Mouse (Mus musculus): ENCODE data around the gene Stard3. TPM values are rescaled to one million over a fixed set of nuclear protein-coding genes. Genes with fewer than 3 reads are reported as not detected.

Stard3 gene
- polyA plus RNA-seq, 1 experiment from 2014 or later: 31.0 TPM

- Histone ChIP-seq H3K27me3 (replicated peaks; ENCODE audit: control insufficient read depth, insufficient read depth, low read length) (peaks cover 21% of the 10 kb centered on the region; the same call in 1 of the 2 replicates), H3K36me3 (ENCODE audit: control insufficient read depth, insufficient read depth, low read length) (no peaks in the 10 kb centered on the region), H3K4me3 (ENCODE audit: low read depth, low read length) (peak overlapping the region; percentile 65), H3K27ac (replicated peaks; ENCODE audit: low read depth, low read length) (peak overlapping the region; percentile 84), H3K9me3 (ENCODE audit: control insufficient read depth, low read length) (no peaks in the 10 kb centered on the region), H3K9ac (ENCODE audit: low read depth, low read length) (peak overlapping the region; percentile 76), H3K4me1 (ENCODE audit: control insufficient read depth, insufficient read depth, low read length) (peaks cover 8% of the 10 kb centered on the region; the same call in 1 of the 2 replicates), H3K4me2 (ENCODE audit: low read depth, low read length) (peak overlapping the region; percentile 79)
- ATAC-seq (ENCODE audit: low read depth) (0 out of 2 replicates have a peak, but pooled peaks have one; percentile 5), DNase-seq (ENCODE audit: low spot score) (no peak)
- 7% methylated on average over 13 of the region's 13 CpGs for whole genome bisulfite sequencing
Measured at GRCm38 (mm10) chr11:98357396-98358160, 590 bp upstream of the Stard3 start.

GRCm38 (mm10) chr11:98360866-98361521 lies 2.8 kb downstream of the Stard3 start:
- DNase-seq (ENCODE audit: low spot score) (no peak), ATAC-seq (ENCODE audit: low read depth) (no peak)
- Histone ChIP-seq H3K27me3 (replicated peaks; ENCODE audit: control insufficient read depth, insufficient read depth, low read length) (no peaks in the 10 kb centered on the region), H3K36me3 (ENCODE audit: control insufficient read depth, insufficient read depth, low read length) (no peaks in the 10 kb centered on the region), H3K9ac (ENCODE audit: low read depth, low read length) (0 out of 2 replicates have a peak overlapping the region, but pooled peaks have one; percentile 21), H3K4me1 (ENCODE audit: control insufficient read depth, insufficient read depth, low read length) (peaks cover 8% of the 10 kb centered on the region; the same call in 1 of the 2 replicates), H3K4me2 (ENCODE audit: low read depth, low read length) (no peak overlapping the region; the same call in 1 of the 2 replicates), H3K9me3 (ENCODE audit: control insufficient read depth, low read length) (no peaks in the 10 kb centered on the region), H3K4me3 (ENCODE audit: low read depth, low read length) (no peak overlapping the region), H3K27ac (replicated peaks; ENCODE audit: low read depth, low read length) (no peak overlapping the region)
- WGBS: 43% methylated on average over 9 of the region's 9 CpGs

DNA sequence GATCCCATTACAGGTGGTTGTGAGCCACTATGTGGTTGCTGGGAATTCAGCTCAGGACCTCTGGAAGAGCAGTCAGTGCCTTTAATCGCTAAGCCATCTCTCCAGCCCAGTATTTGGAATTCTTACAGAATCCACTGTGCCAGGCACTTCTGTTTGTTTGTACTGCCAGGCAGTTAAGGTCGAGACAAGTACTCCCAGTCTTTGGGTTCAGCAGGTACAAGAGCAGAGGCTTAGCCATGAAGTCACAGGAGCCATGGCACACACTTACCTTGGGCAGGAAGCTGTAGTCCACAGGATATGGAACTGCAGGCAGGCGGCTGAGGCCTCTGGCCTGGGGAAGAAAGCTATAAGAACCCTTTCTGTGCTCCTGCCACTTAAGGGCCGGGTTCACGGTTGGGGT lies 5.6 kb downstream of the Stard3 start:
- H3K27me3 ChIP-seq (replicated peaks; ENCODE audit: control insufficient read depth, insufficient read depth, low read length): no peaks in the 10 kb centered on the region
- peaks cover 5% of the 10 kb centered on the region; the same call in 1 of the 2 replicates for H3K4me1 ChIP-seq (ENCODE audit: control insufficient read depth, insufficient read depth, low read length)
- H3K9ac ChIP-seq (ENCODE audit: low read depth, low read length): no peak overlapping the region
- DNase-seq (ENCODE audit: low spot score): no peak
- no peaks in the 10 kb centered on the region for H3K9me3 ChIP-seq (ENCODE audit: control insufficient read depth, low read length)
- no peak overlapping the region for H3K27ac ChIP-seq (replicated peaks; ENCODE audit: low read depth, low read length)
- H3K4me3 ChIP-seq (ENCODE audit: low read depth, low read length): no peak overlapping the region
- H3K36me3 ChIP-seq (ENCODE audit: control insufficient read depth, insufficient read depth, low read length): no peaks in the 10 kb centered on the region
- H3K4me2 ChIP-seq (ENCODE audit: low read depth, low read length): no peak overlapping the region
- no peak for ATAC-seq (ENCODE audit: low read depth)
- WGBS: 83% methylated on average over 5 of the region's 5 CpGs

- DNase-seq (ENCODE audit: low spot score): no peak
- Histone ChIP-seq H3K4me3 (ENCODE audit: low read depth, low read length) (no peak overlapping the region), H3K9ac (ENCODE audit: low read depth, low read length) (no peak overlapping the region), H3K4me2 (ENCODE audit: low read depth, low read length) (no peak overlapping the region), H3K9me3 (ENCODE audit: control insufficient read depth, low read length) (no peaks in the 10 kb centered on the region), H3K27ac (replicated peaks; ENCODE audit: low read depth, low read length) (no peak overlapping the region), H3K36me3 (ENCODE audit: control insufficient read depth, insufficient read depth, low read length) (no peaks in the 10 kb centered on the region), H3K4me1 (ENCODE audit: control insufficient read depth, insufficient read depth, low read length) (no peaks in the 10 kb centered on the region; the same call in 1 of the 2 replicates), H3K27me3 (replicated peaks; ENCODE audit: control insufficient read depth, insufficient read depth, low read length) (no peaks in the 10 kb centered on the region)
- no peak for ATAC-seq (ENCODE audit: low read depth)
- WGBS: 96% methylated on average over 5 of the region's 5 CpGs
Measured at GRCm38 (mm10) chr11:98364410-98364809, 6.2 kb downstream of the Stard3 start.

DNA sequence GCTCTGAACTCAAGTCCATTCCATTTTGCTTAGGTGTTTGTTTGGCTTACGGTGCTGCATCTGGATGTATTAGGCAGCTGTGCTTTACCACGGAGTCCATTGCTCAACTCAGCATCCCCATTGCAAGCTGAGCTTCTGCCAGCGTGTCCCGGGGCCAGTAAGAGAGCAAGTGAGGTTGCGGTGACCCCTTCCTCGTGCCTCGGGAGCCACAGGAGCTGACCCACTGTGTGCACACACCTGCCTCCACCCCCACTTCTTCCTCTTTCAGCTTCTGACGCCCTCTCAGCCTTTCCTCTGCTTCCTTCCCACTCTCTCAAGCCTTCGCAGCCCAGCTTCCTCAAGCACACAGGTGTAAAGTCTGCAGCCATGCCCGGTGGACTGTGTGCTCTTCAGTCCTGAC lies 8.1 kb downstream of the Stard3 start:
- H3K4me2 ChIP-seq (ENCODE audit: low read depth, low read length): no peak overlapping the region
- 76% methylated on average over 10 of the region's 10 CpGs for WGBS
- no peak overlapping the region for H3K4me3 ChIP-seq (ENCODE audit: low read depth, low read length)
- H3K27me3 ChIP-seq (replicated peaks; ENCODE audit: control insufficient read depth, insufficient read depth, low read length): no peaks in the 10 kb centered on the region
- DNase-seq (ENCODE audit: low spot score): no peak
- H3K9ac ChIP-seq (ENCODE audit: low read depth, low read length): no peak overlapping the region
- no peak overlapping the region for H3K27ac ChIP-seq (replicated peaks; ENCODE audit: low read depth, low read length)
- ATAC-seq (ENCODE audit: low read depth): no peak
- H3K36me3 ChIP-seq (ENCODE audit: control insufficient read depth, insufficient read depth, low read length): no peaks in the 10 kb centered on the region
- no peaks in the 10 kb centered on the region for H3K9me3 ChIP-seq (ENCODE audit: control insufficient read depth, low read length)
- no peaks in the 10 kb centered on the region; the same call in 1 of the 2 replicates for H3K4me1 ChIP-seq (ENCODE audit: control insufficient read depth, insufficient read depth, low read length)

GRCm38 (mm10) chr11:98367171-98367862 lies 9.1 kb downstream of the Stard3 start:
- 0 out of 2 replicates have a peak, but pooled peaks cover 3% of the 10 kb centered on the region for H3K4me1 ChIP-seq (ENCODE audit: control insufficient read depth, insufficient read depth, low read length)
- 74% methylated on average over 10 of the region's 10 CpGs for WGBS

DNA sequence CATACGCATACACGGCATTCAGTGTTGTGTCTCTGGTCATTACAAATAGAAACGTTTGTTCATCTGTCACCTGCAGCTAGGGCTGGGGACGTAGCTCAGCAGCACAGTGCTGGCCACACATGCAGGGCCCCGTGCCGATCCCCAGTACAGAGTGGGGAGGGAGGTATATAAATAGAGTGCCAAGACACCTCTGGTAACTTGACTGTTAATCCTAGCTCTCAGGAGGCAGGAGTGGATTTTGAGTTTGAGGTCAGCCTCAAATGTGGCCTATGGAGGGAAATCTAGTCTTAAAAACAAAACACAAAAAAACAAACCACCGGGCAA lies 9.7 kb downstream of the Stard3 start:
- no peak overlapping the region for H3K4me2 ChIP-seq (ENCODE audit: low read depth, low read length)
- no peak overlapping the region for H3K4me3 ChIP-seq (ENCODE audit: low read depth, low read length)
- H3K4me1 ChIP-seq (ENCODE audit: control insufficient read depth, insufficient read depth, low read length): 0 out of 2 replicates have a peak, but pooled peaks cover 3% of the 10 kb centered on the region
- no peak overlapping the region for H3K9ac ChIP-seq (ENCODE audit: low read depth, low read length)
- no peak for ATAC-seq (ENCODE audit: low read depth)
- H3K27ac ChIP-seq (replicated peaks; ENCODE audit: low read depth, low read length): no peak overlapping the region
- no peak for DNase-seq (ENCODE audit: low spot score)
- 82% methylated on average over 7 of the region's 7 CpGs for WGBS
- H3K9me3 ChIP-seq (ENCODE audit: control insufficient read depth, low read length): no peaks in the 10 kb centered on the region
- no peaks in the 10 kb centered on the region for H3K27me3 ChIP-seq (replicated peaks; ENCODE audit: control insufficient read depth, insufficient read depth, low read length)
- no peaks in the 10 kb centered on the region for H3K36me3 ChIP-seq (ENCODE audit: control insufficient read depth, insufficient read depth, low read length)

More at GRCm38 (mm10) chr11:98367171-98367862, 9.1 kb downstream of the Stard3 start:
- no peaks in the 10 kb centered on the region for H3K36me3 ChIP-seq (ENCODE audit: control insufficient read depth, insufficient read depth, low read length)
- no peak overlapping the region for H3K4me3 ChIP-seq (ENCODE audit: low read depth, low read length)
- ATAC-seq (ENCODE audit: low read depth): no peak
- no peak overlapping the region for H3K9ac ChIP-seq (ENCODE audit: low read depth, low read length)
- H3K4me2 ChIP-seq (ENCODE audit: low read depth, low read length): no peak overlapping the region
- no peak overlapping the region for H3K27ac ChIP-seq (replicated peaks; ENCODE audit: low read depth, low read length)
- no peak for DNase-seq (ENCODE audit: low spot score)
- H3K27me3 ChIP-seq (replicated peaks; ENCODE audit: control insufficient read depth, insufficient read depth, low read length): no peaks in the 10 kb centered on the region
- H3K9me3 ChIP-seq (ENCODE audit: control insufficient read depth, low read length): no peaks in the 10 kb centered on the region

- H3K27ac ChIP-seq (replicated peaks; ENCODE audit: low read depth, low read length): no peak overlapping the region
- no peak overlapping the region for H3K9ac ChIP-seq (ENCODE audit: low read depth, low read length)
- WGBS: 80% methylated on average over 6 of the region's 6 CpGs
- H3K4me1 ChIP-seq (ENCODE audit: control insufficient read depth, insufficient read depth, low read length): 0 out of 2 replicates have a peak, but pooled peaks cover 3% of the 10 kb centered on the region
- no peak for DNase-seq (ENCODE audit: low spot score)
- H3K4me2 ChIP-seq (ENCODE audit: low read depth, low read length): no peak overlapping the region
- no peak overlapping the region for H3K4me3 ChIP-seq (ENCODE audit: low read depth, low read length)
- H3K27me3 ChIP-seq (replicated peaks; ENCODE audit: control insufficient read depth, insufficient read depth, low read length): no peaks in the 10 kb centered on the region
- H3K9me3 ChIP-seq (ENCODE audit: control insufficient read depth, low read length): no peaks in the 10 kb centered on the region
- no peak for ATAC-seq (ENCODE audit: low read depth)
- H3K36me3 ChIP-seq (ENCODE audit: control insufficient read depth, insufficient read depth, low read length): peaks cover 6% of the 10 kb centered on the region; the same call in 1 of the 2 replicates
Measured at GRCm38 (mm10) chr11:98369337-98369736, 11.2 kb downstream of the Stard3 start.
